Mouse (Mus musculus): ENCODE data around the gene Mab21l1. TPM values are rescaled to one million over a fixed set of nuclear protein-coding genes. Genes with fewer than 3 reads are reported as not detected.

Mab21l1 gene
- total RNA-seq (2021) = under 1 TPM; 0.62 to 0.88 TPM

DNA sequence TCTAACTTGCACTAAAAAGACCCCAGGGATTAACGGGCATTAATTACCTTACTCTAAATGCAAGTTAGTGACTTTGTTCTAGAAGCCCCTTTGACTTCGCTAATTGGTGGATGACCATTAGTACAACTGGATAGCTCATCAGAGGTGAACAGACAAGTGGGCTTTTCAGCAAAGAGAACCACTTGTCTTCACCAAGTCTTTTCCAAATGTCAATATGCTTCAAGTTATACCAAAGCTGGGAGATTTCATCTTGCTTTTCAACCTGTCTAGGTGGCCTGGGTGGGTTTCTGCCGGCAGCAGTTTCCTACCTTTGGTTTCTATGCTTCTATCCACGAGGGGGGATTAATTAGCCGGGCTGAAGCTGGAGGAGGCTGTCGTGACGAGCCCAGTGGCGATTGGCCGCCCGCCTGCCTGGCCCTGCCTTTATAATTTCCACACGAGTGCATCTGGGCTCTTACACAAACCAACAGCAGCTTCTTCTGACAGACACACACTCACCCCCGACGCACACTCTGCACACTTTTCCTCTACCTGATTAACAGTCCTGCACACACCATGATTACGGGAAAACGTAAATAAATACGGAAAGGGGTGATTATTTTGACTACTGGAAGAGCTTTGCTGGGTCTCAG, at the start of gene Mab21l1:
Gene Mab21l1, plus strand, starts transcription at position 455 of the 632 bp plus-strand sequence.
- DNase-seq = no peak

DNA sequence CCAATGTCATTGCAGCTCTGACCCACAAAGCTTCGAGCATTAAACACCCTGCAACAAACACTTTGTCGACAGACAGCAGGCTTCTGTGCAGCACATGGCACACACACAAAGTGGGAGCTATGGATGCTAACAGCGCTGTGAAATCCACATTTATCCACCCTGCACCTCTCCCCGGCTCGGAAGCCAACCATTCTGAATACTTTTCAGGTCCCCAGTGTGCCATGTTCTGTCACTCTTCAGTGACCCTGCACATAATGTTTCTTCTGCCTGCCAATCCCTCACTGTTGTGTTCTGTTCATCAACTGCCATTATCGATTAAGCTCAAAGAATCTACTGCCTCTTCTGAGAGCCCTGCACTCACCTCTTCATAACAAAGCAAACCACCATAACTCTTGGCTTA, 48.6 kb upstream of the Mab21l1 start:
- DNase-seq = no peak

DNA sequence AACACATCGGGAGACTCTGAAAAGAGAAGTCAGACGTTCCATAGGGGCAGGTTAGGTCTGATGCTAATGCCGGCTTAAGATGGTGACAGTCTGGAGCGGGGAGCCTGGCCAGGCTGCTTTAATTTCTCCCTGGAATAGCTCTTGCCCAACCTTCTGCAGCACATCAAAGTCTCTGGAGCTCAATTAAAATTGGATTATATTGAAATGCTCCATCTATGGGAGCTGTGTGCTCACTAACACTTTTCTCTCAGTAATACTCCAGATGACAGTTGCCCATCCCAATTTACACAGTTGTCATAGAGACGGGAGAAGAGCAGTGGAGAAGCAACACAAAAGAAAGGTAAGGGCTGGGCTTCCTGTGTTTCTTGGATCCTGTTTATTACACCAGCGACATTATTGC, 40.9 kb upstream of the Mab21l1 start:
- no peak for DNase-seq

DNA sequence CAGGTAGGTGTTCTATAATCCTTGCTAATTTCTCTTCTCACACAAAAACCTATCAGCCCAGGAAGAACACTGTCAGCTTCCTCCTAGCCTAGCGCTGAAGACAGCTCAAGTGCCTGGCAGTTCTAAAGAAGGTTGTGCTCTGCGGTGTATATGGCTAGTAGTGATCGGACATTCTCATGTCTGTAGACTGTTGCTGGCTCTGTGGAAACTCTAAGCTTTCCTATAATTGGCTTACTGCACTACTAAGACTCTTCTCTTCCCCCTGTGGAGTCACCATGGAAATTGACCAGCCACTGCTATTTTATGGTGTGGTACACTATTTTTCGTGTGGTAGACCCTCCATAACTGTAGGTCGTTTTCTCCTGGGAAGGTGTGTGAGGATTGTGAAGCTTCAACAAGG, 40.1 kb upstream of the Mab21l1 start:
- no peak for DNase-seq

DNA sequence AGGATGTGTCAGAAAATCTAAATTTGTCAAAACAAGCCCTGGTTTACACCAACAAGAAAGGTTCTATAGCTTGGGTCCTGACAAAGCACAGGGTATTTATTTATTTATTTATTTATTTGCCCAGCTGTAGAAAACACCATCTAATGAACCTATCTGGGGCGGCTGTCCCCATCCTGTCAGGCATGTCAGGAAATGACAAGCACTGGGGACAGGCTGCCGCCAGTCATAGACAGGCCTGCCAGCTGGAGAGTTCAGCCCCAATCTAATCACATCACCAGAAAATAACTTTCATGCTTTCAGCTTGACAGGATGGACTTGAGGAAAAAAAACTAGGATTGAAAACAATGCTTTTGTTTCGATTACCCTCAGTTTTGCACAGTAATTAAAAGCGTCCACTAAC, 39.7 kb upstream of the Mab21l1 start:
- no peak for DNase-seq

GRCm38 (mm10) chr3:55743885-55744284, 38.4 kb upstream of the Mab21l1 start:
- no peak for DNase-seq

- no peak for DNase-seq
Observed at GRCm38 (mm10) chr3:55750445-55751065, 31.8 kb upstream of the Mab21l1 start.

GRCm38 (mm10) chr3:55751363-55751762, 30.9 kb upstream of the Mab21l1 start:
- no peak for DNase-seq

DNA sequence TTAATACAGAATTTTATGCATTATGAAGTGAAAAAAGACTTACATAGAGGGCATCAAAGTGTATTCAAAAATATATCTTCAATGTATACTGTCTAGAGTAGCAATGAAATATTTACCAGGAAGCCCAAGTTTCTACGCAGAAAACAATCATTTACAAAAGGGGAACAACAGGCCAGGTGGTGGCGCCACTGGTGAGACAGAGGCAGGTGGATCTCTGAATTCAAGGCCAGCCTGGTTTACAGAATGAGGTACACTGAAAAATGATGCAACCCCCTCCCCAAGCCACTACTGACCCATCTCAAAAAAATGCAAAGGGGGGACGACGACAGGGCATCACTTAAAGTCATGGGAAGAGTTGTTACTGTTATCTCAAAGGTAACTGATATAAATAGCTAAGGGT, 29.8 kb upstream of the Mab21l1 start:
- no peak for DNase-seq

- DNase-seq = no peak
Observed at GRCm38 (mm10) chr3:55753872-55754271, 28.4 kb upstream of the Mab21l1 start.

DNA sequence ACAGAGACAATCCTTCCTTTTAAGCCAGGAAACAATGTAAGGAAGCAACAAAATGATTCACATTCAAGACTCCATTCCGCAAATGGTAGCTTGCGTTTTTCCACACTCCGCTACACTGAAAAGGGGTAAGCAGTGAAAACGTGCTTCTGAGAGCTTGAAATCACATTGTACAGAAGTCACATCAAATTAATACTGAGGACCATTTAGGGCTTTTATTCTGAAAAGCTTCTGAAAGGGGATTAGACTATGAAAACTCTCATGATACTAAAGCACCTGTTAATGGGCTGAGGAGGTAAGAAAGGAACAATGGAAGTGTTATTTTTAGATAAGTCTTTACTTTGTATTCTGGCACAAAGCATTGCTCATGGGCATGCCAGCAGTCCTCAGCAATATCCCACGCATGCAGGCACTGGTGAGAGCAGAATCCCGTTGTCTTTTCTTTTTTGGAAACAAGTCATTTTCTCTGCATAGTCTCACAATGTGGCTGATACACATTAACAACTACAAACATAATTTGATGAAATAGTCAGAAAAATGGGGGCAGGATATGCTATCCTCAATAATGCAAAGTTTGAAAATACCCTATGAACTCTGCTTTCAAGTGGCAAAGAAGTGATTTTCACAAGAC, 27.2 kb upstream of the Mab21l1 start:
- DNase-seq = no peak

DNA sequence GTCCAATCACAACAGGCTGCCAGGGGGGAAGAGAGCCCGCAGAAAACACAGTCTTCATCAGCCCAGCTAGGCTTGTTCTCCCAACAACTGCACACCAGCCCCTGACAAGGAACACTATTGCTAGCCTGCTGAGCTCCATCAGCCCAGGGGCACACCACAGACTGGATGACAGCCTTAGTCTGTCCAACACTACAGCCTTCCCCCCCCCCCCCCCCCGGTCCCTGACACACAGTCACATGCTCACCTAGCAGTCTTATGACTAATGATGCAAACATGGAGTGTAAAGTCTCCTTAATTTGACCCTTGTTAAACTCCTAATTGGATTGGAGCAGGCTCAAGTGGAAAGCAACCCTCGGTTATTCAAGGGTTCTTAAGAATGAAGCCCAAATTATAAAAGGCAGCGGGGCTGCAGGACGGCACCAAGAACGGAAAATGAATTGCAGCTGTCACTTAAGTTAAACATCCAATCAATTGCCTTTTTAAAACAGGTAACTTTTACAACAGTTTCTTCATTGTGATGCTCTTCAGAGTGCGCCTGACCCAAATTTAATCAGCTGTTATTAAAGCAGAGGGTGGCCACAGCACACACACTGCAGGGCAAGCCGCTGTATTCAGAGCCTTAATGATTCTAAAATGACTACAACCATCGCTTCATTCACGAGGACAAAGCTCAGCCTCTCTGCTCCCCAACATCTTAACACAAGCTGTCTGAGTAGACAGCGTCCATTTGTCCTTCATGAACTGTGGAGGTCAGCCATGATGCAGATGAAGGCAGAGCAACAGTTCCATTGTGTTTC, 26.3 kb upstream of the Mab21l1 start:
- DNase-seq = no peak

DNA sequence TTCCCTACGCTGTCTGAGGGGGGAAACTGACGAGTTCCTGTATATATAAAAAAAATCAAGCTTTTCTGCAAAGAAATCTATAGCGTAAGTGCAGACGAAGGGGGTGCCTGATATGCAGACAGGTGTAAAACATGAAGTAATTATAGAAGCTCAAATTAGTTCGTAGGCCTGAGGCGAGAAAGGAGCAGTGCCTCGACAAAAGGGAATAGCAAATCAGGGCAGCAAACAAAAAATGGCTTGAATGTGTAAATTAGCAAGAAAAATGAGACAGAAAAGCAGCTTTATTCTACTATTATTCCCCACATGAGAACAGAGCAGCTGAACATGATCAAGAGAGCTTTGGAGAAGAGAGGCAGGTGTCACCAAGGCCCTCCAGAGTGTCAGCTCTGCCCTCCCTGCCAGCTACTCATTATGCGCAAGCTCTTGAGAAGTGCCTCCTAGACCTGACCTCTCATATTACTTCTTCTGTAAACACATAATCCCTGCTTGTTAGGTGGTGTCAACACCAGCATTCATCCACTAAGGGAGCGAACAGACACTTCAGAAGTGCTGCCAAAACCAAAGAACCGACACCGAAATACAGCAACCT, 25.6 kb upstream of the Mab21l1 start:
- DNase-seq = no peak

- DNase-seq = no peak
Observed at GRCm38 (mm10) chr3:55758297-55758696, 24.0 kb upstream of the Mab21l1 start.

DNA sequence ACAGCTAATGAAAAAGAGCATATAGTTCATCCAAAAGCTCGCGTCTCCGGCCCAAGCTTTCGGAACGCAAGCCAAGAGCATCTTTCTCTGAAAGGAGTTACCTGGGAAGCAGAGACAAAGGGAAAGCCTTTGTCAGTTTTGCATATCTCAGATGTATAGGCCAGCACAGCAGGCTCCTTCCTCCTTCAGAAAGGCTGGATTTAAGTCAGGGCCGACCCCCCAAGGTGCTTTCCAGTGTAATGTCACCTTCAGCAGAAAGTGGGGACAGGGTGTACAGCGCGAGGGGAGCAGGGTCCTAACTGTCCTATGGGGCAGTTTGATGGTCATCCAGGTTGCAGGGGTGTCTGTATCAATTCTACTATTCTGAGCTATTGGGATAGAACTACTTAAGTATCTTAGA, 18.7 kb upstream of the Mab21l1 start:
- no peak for DNase-seq

GRCm38 (mm10) chr3:55768654-55769053, 13.7 kb upstream of the Mab21l1 start:
- DNase-seq = no peak

- DNase-seq = no peak
Observed at GRCm38 (mm10) chr3:55769308-55769707, 13.0 kb upstream of the Mab21l1 start.

GRCm38 (mm10) chr3:55774203-55774602, 8.1 kb upstream of the Mab21l1 start:
- no peak for DNase-seq

DNA sequence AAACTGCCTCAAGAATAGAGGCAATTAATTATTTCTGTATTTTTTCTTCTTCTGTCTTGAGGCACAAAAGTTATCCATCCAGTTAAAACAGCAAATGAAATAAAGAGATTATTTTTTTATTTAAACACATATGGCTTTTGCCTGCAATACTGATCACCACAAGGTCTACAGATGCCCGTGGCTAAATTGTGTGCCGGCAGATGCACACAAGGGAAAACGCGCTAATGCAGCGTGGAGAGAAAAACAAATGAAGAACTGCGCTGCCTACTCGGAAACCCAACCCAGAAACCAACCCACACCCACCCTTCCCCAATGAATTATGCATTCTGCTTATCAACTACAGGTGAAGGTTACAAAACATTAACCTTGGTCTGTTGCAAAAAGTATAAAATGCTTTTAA, 7.1 kb upstream of the Mab21l1 start:
- no peak for DNase-seq

GRCm38 (mm10) chr3:55775753-55776152, 6.6 kb upstream of the Mab21l1 start:
- no peak for DNase-seq

- DNase-seq = no peak
Observed at GRCm38 (mm10) chr3:55777501-55777900, 4.8 kb upstream of the Mab21l1 start.

DNA sequence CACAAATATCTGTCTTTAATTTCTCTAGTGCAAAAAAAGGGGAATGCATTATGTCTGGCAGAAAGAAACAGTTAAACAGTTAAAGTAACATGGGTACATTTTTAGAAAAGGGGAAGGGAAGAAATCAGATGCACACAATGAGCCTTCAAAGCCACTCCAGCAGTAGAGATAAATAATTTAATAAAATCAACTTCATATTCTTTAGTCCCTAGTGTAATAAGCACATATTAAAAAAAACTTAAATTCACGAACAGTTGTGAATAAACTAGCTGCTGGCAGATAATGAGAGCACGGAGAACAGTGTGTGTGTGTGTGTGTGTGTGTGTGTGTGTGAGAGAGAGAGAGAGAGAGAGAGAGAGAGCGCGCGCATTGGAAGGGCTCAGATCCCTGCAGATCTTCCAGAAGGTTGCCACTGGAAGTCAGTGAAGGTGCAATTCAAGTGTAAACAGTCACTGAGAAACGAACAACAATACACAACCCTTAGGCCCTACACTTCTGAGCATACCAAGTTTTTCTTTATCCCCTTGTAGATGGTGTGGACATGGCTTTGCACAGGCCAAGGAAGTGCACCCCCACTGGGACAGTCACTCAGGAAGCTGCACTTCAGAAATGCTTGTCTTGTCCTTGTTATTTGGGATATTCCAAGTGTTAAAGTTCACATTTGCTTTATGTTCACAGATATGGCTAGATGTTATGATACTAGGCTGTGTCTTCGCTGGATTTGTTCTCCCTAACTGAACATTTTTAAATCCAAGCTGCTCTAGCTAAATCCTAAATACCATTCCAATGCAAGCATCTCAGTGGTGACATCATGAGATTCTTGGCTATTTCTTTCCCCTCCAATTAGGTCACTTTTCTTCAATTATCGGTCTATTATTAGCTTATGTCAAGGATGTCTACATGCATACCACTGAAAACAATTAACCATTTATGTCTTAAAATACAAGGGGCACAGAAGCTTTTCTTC, 3.3 kb upstream of the Mab21l1 start:
- DNase-seq = no peak
